Mouse (Mus musculus): ENCODE data around the gene Sec24a. TPM values are rescaled to one million over a fixed set of nuclear protein-coding genes. Genes with fewer than 3 reads are reported as not detected.

Sec24a gene
- total RNA-seq, 1 experiment: 10.9 TPM

DNA sequence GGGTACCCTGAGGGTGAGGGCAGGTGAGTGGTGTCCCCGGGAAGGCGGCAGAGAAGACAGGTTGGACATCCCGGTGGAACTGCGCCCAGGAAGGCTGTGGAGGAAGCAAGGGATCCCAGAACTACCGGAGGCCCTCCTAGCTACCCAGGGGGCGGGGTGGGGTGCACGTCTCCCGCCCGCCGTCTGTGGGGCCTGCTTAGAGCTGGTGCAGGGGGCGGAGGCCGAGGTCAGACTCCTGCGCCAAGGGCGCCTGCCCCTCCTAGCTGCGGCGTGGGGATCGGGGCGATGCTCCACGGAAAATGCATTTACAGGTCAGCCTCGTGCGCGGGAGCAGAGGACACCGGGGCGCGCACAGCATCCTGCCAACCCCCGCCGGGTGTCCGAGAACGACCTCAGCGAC is 113.2 kb downstream of the Sec24a start:
- no peak for DNase-seq (ENCODE audit: low read depth, low spot score)
- Histone ChIP-seq H3K27ac (ENCODE audit: insufficient read depth, low read depth, low read length, poor library complexity, severe bottlenecking) (peak overlapping the region; percentile 37; the same call in 1 of the 2 replicates), H3K9ac (ENCODE audit: insufficient read depth, low read depth, low read length, poor library complexity, severe bottlenecking) (peak overlapping the region; percentile 80), H3K36me3 (ENCODE audit: control insufficient read depth, insufficient read depth, low read length, poor library complexity, severe bottlenecking) (peaks cover 26% of the 10 kb centered on the region), H3K9me3 (ENCODE audit: control insufficient read depth, insufficient read depth, low read depth, low read length) (no peaks in the 10 kb centered on the region), H3K4me1 (ENCODE audit: control insufficient read depth in 2 of 2, insufficient read depth in 2 of 2, low read length in 2 of 2, poor library complexity in 1 of 2) (peaks cover 9 to 25% of the 10 kb centered on the region in 2 experiments), H3K4me3 (ENCODE audit: insufficient read depth in 1 of 2, low read depth in 1 of 2, low read length in 2 of 2, poor library complexity in 1 of 2, severe bottlenecking in 1 of 2) (peak overlapping the region; percentile 77 to 83)
- in situ Hi-C loops (cut with MboI; ENCODE audit: low sequenced_read_pairs in 2 of 2, unreplicated experiment in 2 of 2): no loop called here
- TF ChIP-seq CHD2 (IDR thresholded peaks at IDR 0.05; ENCODE audit: low read depth, low read length) (no peak), MAFK (IDR thresholded peaks at IDR 0.05; ENCODE audit: insufficient read depth, low read depth, low read length) (no peak), ZC3H11A (IDR thresholded peaks at IDR 0.05; ENCODE audit: borderline replicate concordance, low read depth, low read length) (no peak), ZNF384 (IDR thresholded peaks at IDR 0.05; ENCODE audit: low read depth, low read length) (no peak), HCFC1 (IDR thresholded peaks at IDR 0.05; ENCODE audit: borderline replicate concordance, insufficient read depth, low read length) (no peak)

DNA sequence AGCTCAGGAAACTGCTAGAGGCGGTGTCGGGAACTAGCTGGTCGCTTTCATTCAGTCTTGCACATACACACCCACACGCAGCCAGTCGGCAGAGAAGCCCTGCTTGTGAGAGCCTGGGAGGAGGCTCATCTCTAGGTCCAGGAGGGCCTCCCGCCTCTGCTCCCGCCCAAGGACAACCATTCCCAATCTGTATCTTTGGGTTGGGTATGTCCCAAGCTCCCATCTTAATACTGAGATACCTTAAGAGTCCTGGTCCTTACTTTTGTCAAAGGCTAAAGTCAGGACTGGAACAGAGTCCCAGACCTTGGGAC is 113.6 kb downstream of the Sec24a start:
- DNase-seq (ENCODE audit: low read depth, low spot score): no peak
- peaks cover 9 to 28% of the 10 kb centered on the region in 2 experiments for H3K4me1 ChIP-seq (ENCODE audit: control insufficient read depth in 2 of 2, insufficient read depth in 2 of 2, low read length in 2 of 2, poor library complexity in 1 of 2)

DNA sequence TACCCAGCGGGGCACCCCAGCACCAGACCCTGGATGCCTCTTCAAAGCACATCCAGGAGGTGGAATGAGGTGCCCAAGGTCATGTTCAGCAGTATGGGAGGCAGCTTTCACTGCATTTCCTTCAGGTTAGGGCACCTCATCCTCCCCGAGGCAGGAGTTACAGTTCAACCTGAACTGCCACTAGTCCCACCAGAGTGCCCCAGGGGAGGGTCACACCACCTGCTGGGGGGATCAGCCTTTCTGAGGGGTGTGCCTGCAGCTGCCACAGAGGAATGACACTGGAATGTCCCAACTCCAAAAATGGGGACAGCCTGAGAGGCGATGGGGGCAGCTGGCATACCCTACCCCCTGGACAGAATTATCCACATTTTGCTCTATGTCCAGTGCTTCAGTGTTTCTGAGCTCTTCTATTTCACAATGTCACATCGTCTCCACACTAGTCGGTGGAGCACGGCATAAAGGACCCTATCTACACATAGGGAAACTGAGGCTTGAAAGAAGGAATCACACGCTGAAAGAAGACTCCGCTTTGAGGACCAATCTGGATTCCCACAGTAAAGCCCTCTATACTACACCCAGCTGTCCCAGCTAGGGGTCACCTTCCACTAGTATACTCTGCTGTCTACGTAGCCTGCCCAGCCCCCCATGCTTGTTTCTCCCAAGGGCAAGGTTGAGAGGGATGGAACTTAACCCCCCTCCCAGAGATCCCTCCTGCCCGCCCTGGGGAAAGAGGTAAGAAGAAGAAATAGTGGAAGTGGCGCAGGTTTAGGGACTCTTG is 114.1 kb downstream of the Sec24a start:
- Histone ChIP-seq H3K4me3 (ENCODE audit: insufficient read depth in 1 of 2, low read depth in 1 of 2, low read length in 2 of 2, poor library complexity in 1 of 2, severe bottlenecking in 1 of 2) (peak overlapping the region; percentile 77 to 83), H3K36me3 (ENCODE audit: control insufficient read depth, insufficient read depth, low read length, poor library complexity, severe bottlenecking) (peaks cover 26% of the 10 kb centered on the region), H3K9ac (ENCODE audit: insufficient read depth, low read depth, low read length, poor library complexity, severe bottlenecking) (peak overlapping the region; percentile 80; the same call in 1 of the 2 replicates), H3K27ac (ENCODE audit: insufficient read depth, low read depth, low read length, poor library complexity, severe bottlenecking) (peak overlapping the region; percentile 67; the same call in 1 of the 2 replicates), H3K4me1 (ENCODE audit: control insufficient read depth in 2 of 2, insufficient read depth in 2 of 2, low read length in 2 of 2, poor library complexity in 1 of 2) (peaks cover 11 to 33% of the 10 kb centered on the region in 2 experiments), H3K9me3 (ENCODE audit: control insufficient read depth, insufficient read depth, low read depth, low read length) (no peaks in the 10 kb centered on the region)
- TF ChIP-seq ZNF384 (IDR thresholded peaks at IDR 0.05; ENCODE audit: low read depth, low read length) (no peak), MAFK (IDR thresholded peaks at IDR 0.05; ENCODE audit: insufficient read depth, low read depth, low read length) (no peak), HCFC1 (IDR thresholded peaks at IDR 0.05; ENCODE audit: borderline replicate concordance, insufficient read depth, low read length) (no peak), CHD2 (IDR thresholded peaks at IDR 0.05; ENCODE audit: low read depth, low read length) (no peak), ZC3H11A (IDR thresholded peaks at IDR 0.05; ENCODE audit: borderline replicate concordance, low read depth, low read length) (no peak)
- in situ Hi-C loops (cut with MboI; ENCODE audit: low sequenced_read_pairs in 2 of 2, unreplicated experiment in 2 of 2): no loop called here
- no peak for DNase-seq (ENCODE audit: low read depth, low spot score)

More for the DNA sequence above, 113.6 kb downstream of the Sec24a start:
- peak overlapping the region; percentile 77 to 83 for H3K4me3 ChIP-seq (ENCODE audit: insufficient read depth in 1 of 2, low read depth in 1 of 2, low read length in 2 of 2, poor library complexity in 1 of 2, severe bottlenecking in 1 of 2)
- H3K27ac ChIP-seq (ENCODE audit: insufficient read depth, low read depth, low read length, poor library complexity, severe bottlenecking): peak overlapping the region; percentile 19; the same call in 1 of the 2 replicates
- H3K36me3 ChIP-seq (ENCODE audit: control insufficient read depth, insufficient read depth, low read length, poor library complexity, severe bottlenecking): peaks cover 26% of the 10 kb centered on the region
- H3K9me3 ChIP-seq (ENCODE audit: control insufficient read depth, insufficient read depth, low read depth, low read length): no peaks in the 10 kb centered on the region
- TF ChIP-seq HCFC1 (IDR thresholded peaks at IDR 0.05; ENCODE audit: borderline replicate concordance, insufficient read depth, low read length) (no peak), CHD2 (IDR thresholded peaks at IDR 0.05; ENCODE audit: low read depth, low read length) (no peak), ZNF384 (IDR thresholded peaks at IDR 0.05; ENCODE audit: low read depth, low read length) (no peak), MAFK (IDR thresholded peaks at IDR 0.05; ENCODE audit: insufficient read depth, low read depth, low read length) (no peak), ZC3H11A (IDR thresholded peaks at IDR 0.05; ENCODE audit: borderline replicate concordance, low read depth, low read length) (no peak)
- H3K9ac ChIP-seq (ENCODE audit: insufficient read depth, low read depth, low read length, poor library complexity, severe bottlenecking): peak overlapping the region; percentile 80
- in situ Hi-C loops (cut with MboI; ENCODE audit: low sequenced_read_pairs in 2 of 2, unreplicated experiment in 2 of 2): no loop called here

- in situ Hi-C loops (cut with MboI; ENCODE audit: low sequenced_read_pairs in 2 of 2, unreplicated experiment in 2 of 2): no loop called here
- Histone ChIP-seq H3K4me3 (ENCODE audit: insufficient read depth in 1 of 2, low read depth in 1 of 2, low read length in 2 of 2, poor library complexity in 1 of 2, severe bottlenecking in 1 of 2) (peak overlapping the region; percentile 77 to 83), H3K36me3 (ENCODE audit: control insufficient read depth, insufficient read depth, low read length, poor library complexity, severe bottlenecking) (peaks cover 28% of the 10 kb centered on the region), H3K9me3 (ENCODE audit: control insufficient read depth, insufficient read depth, low read depth, low read length) (no peaks in the 10 kb centered on the region), H3K9ac (ENCODE audit: insufficient read depth, low read depth, low read length, poor library complexity, severe bottlenecking) (peak overlapping the region; percentile 33; the same call in 1 of the 2 replicates), H3K27ac (ENCODE audit: insufficient read depth, low read depth, low read length, poor library complexity, severe bottlenecking) (peak overlapping the region; percentile 67), H3K4me1 (ENCODE audit: control insufficient read depth in 2 of 2, insufficient read depth in 2 of 2, low read length in 2 of 2, poor library complexity in 1 of 2) (peaks cover 11 to 34% of the 10 kb centered on the region in 2 experiments)
- DNase-seq (ENCODE audit: low read depth, low spot score): no peak
- TF ChIP-seq HCFC1 (IDR thresholded peaks at IDR 0.05; ENCODE audit: borderline replicate concordance, insufficient read depth, low read length) (no peak), ZC3H11A (IDR thresholded peaks at IDR 0.05; ENCODE audit: borderline replicate concordance, low read depth, low read length) (no peak), CHD2 (IDR thresholded peaks at IDR 0.05; ENCODE audit: low read depth, low read length) (no peak), MAFK (IDR thresholded peaks at IDR 0.05; ENCODE audit: insufficient read depth, low read depth, low read length) (no peak), ZNF384 (IDR thresholded peaks at IDR 0.05; ENCODE audit: low read depth, low read length) (no peak)
Observed at GRCm38 (mm10) chr11:51648566-51648965, 114.9 kb downstream of the Sec24a start.
